Mouse (Mus musculus) heart, postnatal 0 days (tissue): ENCODE results near the gene Elavl2.

Source experiments
- CTCF ChIP-seq: IDR thresholded peaks from 2 replicates; pipeline ENCODE4 v1.5.1; 2016; ENCODE audit warnings: antibody characterized with exemption, control low read depth, low read depth
- EP300 ChIP-seq: IDR thresholded peaks from 2 replicates; pipeline ENCODE4 v1.6.1; 2016; ENCODE audit warnings: antibody characterized with exemption, low read depth

GRCm38 (mm10) chr4:91238739-91239485, 161.7 kb downstream of the Elavl2 start:
- no peak for TF ChIP-seq CTCF
- TF ChIP-seq EP300: no peak
